Mouse (Mus musculus) myocyte (in vitro differentiated cells): ENCODE measurements at regions not wholly inside any gene's neighbourhood (a gene's known extent, or its start where the extent isn't known, plus 50 kb on each side); places are given as distances from the start of the nearest gene placed in this dataset.

Experiments used
- H3K27me3 ChIP-seq: one replicate; pipeline ENCODE4 v1.6.1; 2011; ENCODE audit not compliant: control insufficient read depth, insufficient read depth, insufficient read length
- H3K36me3 ChIP-seq: one replicate; pipeline ENCODE4 v1.6.1; 2011; ENCODE audit not compliant: control insufficient read depth, insufficient read depth
- H3K4me2 ChIP-seq: one replicate; pipeline ENCODE4 v1.6.1; 2011; ENCODE audit warnings: low read depth, control low read depth
- H3K4me3 ChIP-seq: one replicate; pipeline ENCODE4 v1.5.1; 2011; ENCODE audit warnings: mild to moderate bottlenecking, control low read depth, moderate library complexity
- H3K79me2 ChIP-seq: one replicate; pipeline ENCODE4 v1.6.1; 2011; ENCODE audit not compliant: control insufficient read depth, insufficient read depth
- H3ac ChIP-seq: one replicate; pipeline ENCODE4 v1.6.1; 2011; ENCODE audit not compliant: control insufficient read depth, insufficient read length
- CEBPB ChIP-seq: IDR thresholded peaks from 2 replicates; pipeline ENCODE4 v1.6.1; 2011; ENCODE audit warnings: mild to moderate bottlenecking, moderate library complexity; ENCODE audit not compliant: poor library complexity, insufficient read depth, severe bottlenecking
- E2F4 ChIP-seq: IDR thresholded peaks from one replicate; pipeline ENCODE4 v1.6.1; 2011; ENCODE audit warnings: mild to moderate bottlenecking, control low read depth, moderate library complexity; ENCODE audit not compliant: insufficient read depth
- MAX ChIP-seq: IDR thresholded peaks from one replicate; pipeline ENCODE4 v1.6.1; 2011; ENCODE audit warnings: low read depth, mild to moderate bottlenecking, control low read depth
- MYOD1 ChIP-seq, 3 experiments: IDR thresholded peaks; one replicate each; pipeline ENCODE4 v1.6.1; 2011; ENCODE audit warnings: control low read depth in 2 of 3, low read depth in 2 of 3, mild to moderate bottlenecking in 2 of 3, moderate library complexity in 1 of 3; ENCODE audit not compliant: insufficient read length in 2 of 3, control insufficient read depth in 1 of 3
- MYOG ChIP-seq, 3 experiments: IDR thresholded peaks; one replicate each; pipeline ENCODE4 v1.6.1; 2011; ENCODE audit warnings: control low read depth in 2 of 3, low read depth in 2 of 3, mild to moderate bottlenecking in 2 of 3; ENCODE audit not compliant: insufficient read length in 2 of 3, control insufficient read depth in 1 of 3, insufficient read depth in 1 of 3
- POLR2A ChIP-seq: IDR thresholded peaks from one replicate; pipeline ENCODE4 v1.6.1; 2011; ENCODE audit warnings: low read depth, mild to moderate bottlenecking, control low read depth, moderate library complexity; ENCODE audit not compliant: insufficient read length
- POLR2AphosphoS2 ChIP-seq: IDR thresholded peaks from one replicate; pipeline ENCODE4 v1.6.1; 2011; ENCODE audit warnings: low read depth, control low read depth; ENCODE audit not compliant: insufficient read length
- REST ChIP-seq: IDR thresholded peaks from one replicate; pipeline ENCODE4 v1.6.1; 2011; ENCODE audit warnings: mild to moderate bottlenecking, control low read depth, moderate library complexity; ENCODE audit not compliant: insufficient read depth, insufficient read length
- SRF ChIP-seq: IDR thresholded peaks from one replicate; pipeline ENCODE4 v1.6.1; 2011; ENCODE audit warnings: low read depth; ENCODE audit not compliant: control insufficient read depth, insufficient read length
- TCF12 ChIP-seq: IDR thresholded peaks from one replicate; pipeline ENCODE4 v1.6.1; 2011; ENCODE audit warnings: mild to moderate bottlenecking, control low read depth; ENCODE audit not compliant: poor library complexity, insufficient read depth, severe bottlenecking
- TCF3 ChIP-seq: IDR thresholded peaks from one replicate; pipeline ENCODE4 v1.6.1; 2011; ENCODE audit warnings: low read depth, control low read depth; ENCODE audit not compliant: insufficient read length
- USF1 ChIP-seq: IDR thresholded peaks from one replicate; pipeline ENCODE4 v1.6.1; 2011; ENCODE audit warnings: low read depth, mild to moderate bottlenecking, control low read depth, moderate library complexity

- Histone ChIP-seq H3K36me3 (no peaks in the 10 kb centered on the region), H3ac (no peak overlapping the region)
Measured at GRCm38 (mm10) chr16:77459651-77460050, 142.2 kb downstream of the Gm11146 start.

GRCm38 (mm10) chr16:77444647-77445046 lies 157.2 kb downstream of the Gm11146 start:
- no peaks in the 10 kb centered on the region for H3K79me2 ChIP-seq
- no peak for TF ChIP-seq TCF3
- TF ChIP-seq USF1, result no peak
- TF ChIP-seq TCF12, result no peak
- TF ChIP-seq CEBPB, result no peak
- TF ChIP-seq REST, result no peak
- TF ChIP-seq E2F4, result no peak
- TF ChIP-seq MAX, result no peak
- no peak for TF ChIP-seq MYOG (IDR thresholded peaks at IDR 0.05; ENCODE audit: control insufficient read depth in 1 of 3, insufficient read depth in 1 of 3, insufficient read length in 2 of 3, low read depth in 2 of 3)
- TF ChIP-seq SRF, result no peak
- no peak for TF ChIP-seq MYOD1 (IDR thresholded peaks at IDR 0.05; ENCODE audit: control insufficient read depth in 1 of 3, insufficient read length in 2 of 3, low read depth in 2 of 3)
- TF ChIP-seq POLR2A, result no peak
- H3K36me3 ChIP-seq, result no peaks in the 10 kb centered on the region
- H3ac ChIP-seq, result no peak overlapping the region
- H3K4me2 ChIP-seq, result no peak overlapping the region
- no peak overlapping the region for H3K4me3 ChIP-seq
- H3K27me3 ChIP-seq, result no peaks in the 10 kb centered on the region

More at GRCm38 (mm10) chr16:77459651-77460050, 142.2 kb downstream of the Gm11146 start:
- Histone ChIP-seq H3K79me2 (no peaks in the 10 kb centered on the region), H3K27me3 (no peaks in the 10 kb centered on the region), H3K4me2 (no peak overlapping the region), H3K4me3 (no peak overlapping the region)
- TF ChIP-seq POLR2AphosphoS2 (no peak), MYOG (IDR thresholded peaks at IDR 0.05; ENCODE audit: control insufficient read depth in 1 of 3, insufficient read depth in 1 of 3, insufficient read length in 2 of 3, low read depth in 2 of 3) (no peak), CEBPB (no peak), E2F4 (no peak), USF1 (no peak), MAX (no peak), SRF (no peak), POLR2A (no peak), REST (no peak), TCF3 (no peak), TCF12 (no peak), MYOD1 (IDR thresholded peaks at IDR 0.05; ENCODE audit: control insufficient read depth in 1 of 3, insufficient read length in 2 of 3, low read depth in 2 of 3) (no peak)

- no peaks in the 10 kb centered on the region for H3K36me3 ChIP-seq
- H3K4me2 ChIP-seq, result no peak overlapping the region
- H3ac ChIP-seq, result no peak overlapping the region
- no peak overlapping the region for H3K4me3 ChIP-seq
- no peaks in the 10 kb centered on the region for H3K79me2 ChIP-seq
- TF ChIP-seq SRF (no peak), MYOD1 (IDR thresholded peaks at IDR 0.05; ENCODE audit: control insufficient read depth in 1 of 3, insufficient read length in 2 of 3, low read depth in 2 of 3) (no peak), POLR2A (no peak), CEBPB (no peak), MAX (no peak), TCF3 (no peak), REST (no peak), MYOG (IDR thresholded peaks at IDR 0.05; ENCODE audit: control insufficient read depth in 1 of 3, insufficient read depth in 1 of 3, insufficient read length in 2 of 3, low read depth in 2 of 3) (no peak), E2F4 (no peak), POLR2AphosphoS2 (no peak), TCF12 (no peak), USF1 (no peak)
- H3K27me3 ChIP-seq, result no peaks in the 10 kb centered on the region
Measured at GRCm38 (mm10) chr16:77444006-77444405, 157.9 kb downstream of the Gm11146 start.

GRCm38 (mm10) chr16:77443318-77443717 lies 158.6 kb downstream of the Gm11146 start:
- H3K4me3 ChIP-seq, result no peak overlapping the region
- H3K4me2 ChIP-seq, result no peak overlapping the region
- H3ac ChIP-seq, result no peak overlapping the region
- no peaks in the 10 kb centered on the region for H3K79me2 ChIP-seq
- TF ChIP-seq TCF3, result no peak
- no peaks in the 10 kb centered on the region for H3K36me3 ChIP-seq
- H3K27me3 ChIP-seq, result no peaks in the 10 kb centered on the region

GRCm38 (mm10) chr16:77442866-77443265 lies 159.0 kb downstream of the Gm11146 start:
- no peak overlapping the region for H3ac ChIP-seq
- no peak overlapping the region for H3K4me3 ChIP-seq
- no peaks in the 10 kb centered on the region for H3K36me3 ChIP-seq
- H3K4me2 ChIP-seq, result no peak overlapping the region
- no peak for TF ChIP-seq USF1
- no peak for TF ChIP-seq CEBPB
- TF ChIP-seq MYOD1 (IDR thresholded peaks at IDR 0.05; ENCODE audit: control insufficient read depth in 1 of 3, insufficient read length in 2 of 3, low read depth in 2 of 3), result no peak
- TF ChIP-seq MYOG (IDR thresholded peaks at IDR 0.05; ENCODE audit: control insufficient read depth in 1 of 3, insufficient read depth in 1 of 3, insufficient read length in 2 of 3, low read depth in 2 of 3), result no peak
- no peak for TF ChIP-seq E2F4
- TF ChIP-seq MAX, result no peak
- no peak for TF ChIP-seq POLR2AphosphoS2
- TF ChIP-seq TCF3, result no peak
- TF ChIP-seq TCF12, result no peak
- TF ChIP-seq POLR2A, result no peak
- TF ChIP-seq REST, result no peak
- TF ChIP-seq SRF, result no peak
- no peaks in the 10 kb centered on the region for H3K27me3 ChIP-seq
- H3K79me2 ChIP-seq, result no peaks in the 10 kb centered on the region
